Mouse (Mus musculus): ENCODE data around the gene Gm20538. TPM values are rescaled to one million over a fixed set of nuclear protein-coding genes. Genes with fewer than 3 reads are reported as not detected.

Gene Gm20538
- polyA plus RNA-seq, 1 experiment from 2014 or later: not detected

DNA sequence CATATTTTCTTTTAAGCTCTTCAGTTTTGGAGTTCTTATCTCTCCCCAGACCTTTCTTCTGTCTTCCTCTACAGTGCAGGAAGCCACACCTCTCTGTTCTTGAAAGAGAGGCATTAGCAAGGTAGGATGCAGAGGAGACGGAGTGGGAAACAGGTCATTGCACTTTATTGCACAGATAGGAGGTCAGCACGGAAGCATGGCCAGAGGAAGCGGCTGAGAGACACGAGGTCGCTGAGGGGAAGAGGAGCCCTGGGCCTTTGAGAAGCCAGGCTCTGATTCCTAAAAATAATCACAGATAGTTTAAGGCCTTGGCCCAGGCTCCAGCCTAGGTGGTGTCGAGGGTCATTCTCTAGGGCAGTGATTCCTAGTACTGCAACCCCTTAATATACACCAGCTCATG is 36.9 kb downstream of the Gm20538 start:
- no peak overlapping the region for H3K27ac ChIP-seq (ENCODE audit: low read depth, low read length)
- H3K36me3 ChIP-seq (ENCODE audit: control insufficient read depth, insufficient read depth, low read length): no peaks in the 10 kb centered on the region
- H3K9me3 ChIP-seq (ENCODE audit: control insufficient read depth, low read length): no peaks in the 10 kb centered on the region
- ATAC-seq (ENCODE audit: insufficient read depth, low FRiP score, low TSS enrichment) (no peak), DNase-seq (ENCODE audit: low spot score) (no peak)
- H3K4me3 ChIP-seq (ENCODE audit: low read depth, low read length): no peak overlapping the region
- H3K27me3 ChIP-seq (ENCODE audit: control insufficient read depth, insufficient read depth, low read length): peaks cover 36% of the 10 kb centered on the region
- H3K4me1 ChIP-seq (ENCODE audit: control insufficient read depth, insufficient read depth, low read length): peaks cover 21% of the 10 kb centered on the region
- no peak overlapping the region for H3K4me2 ChIP-seq (ENCODE audit: low read depth)
- WGBS: 25% methylated on average over 6 of the region's 6 CpGs
- H3K9ac ChIP-seq (ENCODE audit: low read length): no peak overlapping the region

DNA sequence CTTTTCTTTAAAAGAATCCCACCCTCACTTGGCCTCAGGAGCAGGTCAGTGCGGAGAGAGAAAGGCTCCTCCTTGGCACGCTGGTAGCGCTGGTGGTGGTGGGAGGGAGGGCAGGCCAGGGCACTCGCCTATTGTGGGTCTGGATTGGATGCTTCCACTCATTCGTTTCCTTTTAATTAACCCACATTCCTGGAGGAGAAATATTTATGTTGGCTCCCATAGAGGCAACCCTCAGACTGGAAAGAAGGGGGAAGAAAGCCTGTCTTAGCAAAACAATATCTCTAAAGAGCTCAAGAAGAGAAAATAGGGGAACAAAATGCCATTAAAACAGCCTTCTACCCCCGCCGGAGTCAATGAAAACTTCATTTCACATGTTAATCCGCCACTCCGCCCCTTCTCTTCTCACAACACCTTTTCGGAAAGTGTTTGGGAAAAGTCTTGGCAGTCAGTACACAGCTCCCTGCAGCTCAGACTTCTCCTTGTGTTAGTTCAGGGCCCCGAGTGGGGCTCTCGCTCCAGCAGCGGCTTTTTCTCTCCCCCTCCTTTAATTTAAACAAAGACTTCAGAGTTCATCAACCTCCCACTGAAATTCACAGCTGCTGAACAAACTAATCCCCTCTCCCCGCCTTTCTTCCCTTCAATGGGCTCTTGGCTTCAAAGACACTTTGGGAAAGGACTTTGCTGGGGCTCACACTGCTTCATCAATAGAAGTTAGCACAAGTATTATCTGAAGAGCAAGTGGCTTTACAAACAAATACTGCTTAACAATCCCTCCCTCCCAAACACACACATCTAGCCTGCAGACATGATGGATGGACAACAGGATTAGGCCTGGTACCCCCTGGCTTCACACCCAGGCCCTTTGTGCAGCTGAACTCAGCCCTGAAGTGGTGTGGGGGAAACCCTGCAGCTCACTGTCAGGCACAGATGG is 37.8 kb downstream of the Gm20538 start:
- no peaks in the 10 kb centered on the region for H3K36me3 ChIP-seq (ENCODE audit: control insufficient read depth, insufficient read depth, low read length)
- H3K27ac ChIP-seq (ENCODE audit: low read depth, low read length): peak overlapping the region; percentile 5; the same call in 1 of the 2 replicates
- no peak overlapping the region for H3K4me3 ChIP-seq (ENCODE audit: low read depth, low read length)
- no peaks in the 10 kb centered on the region for H3K9me3 ChIP-seq (ENCODE audit: control insufficient read depth, low read length)
- H3K9ac ChIP-seq (ENCODE audit: low read length): no peak overlapping the region; the same call in 1 of the 2 replicates
- no peak overlapping the region for H3K4me2 ChIP-seq (ENCODE audit: low read depth)
- peaks cover 42% of the 10 kb centered on the region for H3K27me3 ChIP-seq (ENCODE audit: control insufficient read depth, insufficient read depth, low read length)
- peak; percentile 48 for DNase-seq (ENCODE audit: low spot score)
- whole genome bisulfite sequencing: 5% methylated on average over 14 of the region's 14 CpGs
- ATAC-seq (ENCODE audit: insufficient read depth, low FRiP score, low TSS enrichment): peak; percentile 65
- peaks cover 21% of the 10 kb centered on the region for H3K4me1 ChIP-seq (ENCODE audit: control insufficient read depth, insufficient read depth, low read length)

DNA sequence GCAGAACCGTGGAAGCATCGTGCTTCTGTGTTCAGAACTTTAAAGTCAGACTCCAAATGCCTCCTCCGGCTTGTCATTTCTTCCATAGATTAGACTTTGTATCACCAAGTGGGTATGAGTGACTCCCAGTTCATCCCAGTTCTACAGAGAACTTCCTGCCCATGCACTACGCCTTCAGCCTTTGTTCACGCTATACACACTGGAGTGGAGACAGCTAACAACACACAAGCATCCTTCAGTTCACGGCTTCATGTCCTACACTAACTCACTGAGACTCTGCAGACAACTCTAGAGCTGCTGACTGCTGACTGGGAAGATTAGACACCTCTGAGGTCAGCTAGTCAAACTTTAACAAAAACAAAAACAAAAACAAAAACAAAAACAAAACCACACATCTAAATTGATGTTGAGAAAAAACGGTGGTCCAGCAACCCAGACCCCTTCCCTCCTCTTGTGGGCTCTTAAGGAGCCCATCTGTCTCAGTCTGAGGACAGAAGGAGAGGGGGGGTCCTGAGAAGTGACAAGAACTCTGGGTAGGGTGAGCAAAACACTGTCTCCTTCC is 38.6 kb downstream of the Gm20538 start:
- DNase-seq (ENCODE audit: low spot score): no peak
- Histone ChIP-seq H3K4me2 (ENCODE audit: low read depth) (no peak overlapping the region; the same call in 1 of the 2 replicates), H3K4me1 (ENCODE audit: control insufficient read depth, insufficient read depth, low read length) (peaks cover 21% of the 10 kb centered on the region)

DNA sequence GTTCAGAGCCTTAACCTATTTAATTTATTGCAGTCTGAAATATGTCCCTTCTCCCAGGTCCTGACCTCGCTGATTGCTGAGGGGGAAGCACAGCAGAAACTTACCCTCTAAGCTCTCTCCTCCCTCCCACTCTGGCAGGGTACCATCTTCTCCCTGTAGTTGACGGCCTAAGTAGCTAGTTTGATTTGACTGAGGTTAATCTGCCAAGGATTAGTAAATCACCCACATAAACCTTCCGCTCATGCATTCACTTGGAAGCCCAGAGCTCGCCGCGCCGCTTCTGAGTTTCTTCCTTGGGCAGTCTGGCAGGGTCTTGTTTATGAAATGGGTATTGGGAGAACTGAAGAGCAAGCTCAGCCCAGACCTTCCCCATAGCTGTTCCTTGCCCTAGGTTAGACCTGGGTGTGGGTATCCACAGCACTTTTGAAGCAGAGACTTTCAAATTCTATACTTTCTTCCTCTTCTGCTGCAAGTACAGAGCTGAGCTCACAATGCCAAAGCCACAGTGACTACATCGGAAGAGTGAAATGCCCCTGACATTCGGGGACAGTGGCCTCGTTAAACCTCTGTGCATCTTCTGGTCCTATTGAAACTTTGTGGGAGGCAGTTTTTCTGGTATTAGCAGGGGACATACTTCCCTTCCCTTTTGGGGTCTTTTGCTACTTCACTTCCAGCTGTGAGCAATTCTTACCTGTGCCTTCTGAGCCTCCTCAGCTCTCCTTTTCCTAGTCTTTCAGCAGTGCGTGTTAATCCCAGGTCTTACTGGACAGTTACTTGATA is 39.4 kb downstream of the Gm20538 start:
- ATAC-seq (ENCODE audit: insufficient read depth, low FRiP score, low TSS enrichment): no peak
- WGBS: 14% methylated on average over 11 of the region's 11 CpGs
- Histone ChIP-seq H3K9me3 (ENCODE audit: control insufficient read depth, low read length) (no peaks in the 10 kb centered on the region), H3K36me3 (ENCODE audit: control insufficient read depth, insufficient read depth, low read length) (no peaks in the 10 kb centered on the region), H3K9ac (ENCODE audit: low read length) (no peak overlapping the region), H3K4me2 (ENCODE audit: low read depth) (no peak overlapping the region; the same call in 1 of the 2 replicates), H3K4me3 (ENCODE audit: low read depth, low read length) (no peak overlapping the region), H3K27ac (ENCODE audit: low read depth, low read length) (no peak overlapping the region), H3K4me1 (ENCODE audit: control insufficient read depth, insufficient read depth, low read length) (peaks cover 21% of the 10 kb centered on the region), H3K27me3 (ENCODE audit: control insufficient read depth, insufficient read depth, low read length) (peaks cover 51% of the 10 kb centered on the region)
- peak; percentile 18 for DNase-seq (ENCODE audit: low spot score)

More for the DNA sequence above, 38.6 kb downstream of the Gm20538 start:
- Histone ChIP-seq H3K4me3 (ENCODE audit: low read depth, low read length) (no peak overlapping the region), H3K27me3 (ENCODE audit: control insufficient read depth, insufficient read depth, low read length) (peaks cover 46% of the 10 kb centered on the region), H3K9ac (ENCODE audit: low read length) (0 out of 2 replicates have a peak overlapping the region, but pooled peaks have one; percentile 2), H3K36me3 (ENCODE audit: control insufficient read depth, insufficient read depth, low read length) (no peaks in the 10 kb centered on the region), H3K9me3 (ENCODE audit: control insufficient read depth, low read length) (no peaks in the 10 kb centered on the region), H3K27ac (ENCODE audit: low read depth, low read length) (no peak overlapping the region)
- ATAC-seq (ENCODE audit: insufficient read depth, low FRiP score, low TSS enrichment): no peak
- WGBS: 20% methylated on average over 7 of the region's 7 CpGs

DNA sequence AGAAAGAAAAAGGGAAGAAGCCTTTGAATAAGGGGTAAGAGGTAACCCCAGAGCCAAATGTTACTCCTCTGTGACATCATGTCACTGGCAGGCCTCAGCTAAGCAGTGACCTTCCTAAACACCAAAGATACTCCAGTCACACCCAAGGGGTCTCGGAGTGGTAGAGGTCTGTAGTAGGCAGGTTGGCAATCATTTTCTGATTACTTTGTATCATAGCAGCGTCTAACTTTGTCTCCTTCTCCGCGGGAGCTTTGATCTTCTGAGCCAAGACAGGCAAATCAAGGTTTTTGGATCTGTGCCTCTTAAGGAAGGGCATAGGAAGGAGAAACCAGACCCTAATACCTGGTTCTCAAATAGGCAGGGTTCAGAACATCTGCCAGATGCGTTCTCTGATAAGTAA is 40.0 kb downstream of the Gm20538 start:
- Histone ChIP-seq H3K36me3 (ENCODE audit: control insufficient read depth, insufficient read depth, low read length) (no peaks in the 10 kb centered on the region), H3K4me2 (ENCODE audit: low read depth) (no peak overlapping the region), H3K9me3 (ENCODE audit: control insufficient read depth, low read length) (no peaks in the 10 kb centered on the region), H3K27ac (ENCODE audit: low read depth, low read length) (no peak overlapping the region), H3K9ac (ENCODE audit: low read length) (no peak overlapping the region), H3K27me3 (ENCODE audit: control insufficient read depth, insufficient read depth, low read length) (peaks cover 51% of the 10 kb centered on the region), H3K4me3 (ENCODE audit: low read depth, low read length) (no peak overlapping the region), H3K4me1 (ENCODE audit: control insufficient read depth, insufficient read depth, low read length) (peaks cover 21% of the 10 kb centered on the region)
- DNase-seq (ENCODE audit: low spot score): no peak
- 27% methylated on average over 5 of the region's 5 CpGs for WGBS
- no peak for ATAC-seq (ENCODE audit: insufficient read depth, low FRiP score, low TSS enrichment)

DNA sequence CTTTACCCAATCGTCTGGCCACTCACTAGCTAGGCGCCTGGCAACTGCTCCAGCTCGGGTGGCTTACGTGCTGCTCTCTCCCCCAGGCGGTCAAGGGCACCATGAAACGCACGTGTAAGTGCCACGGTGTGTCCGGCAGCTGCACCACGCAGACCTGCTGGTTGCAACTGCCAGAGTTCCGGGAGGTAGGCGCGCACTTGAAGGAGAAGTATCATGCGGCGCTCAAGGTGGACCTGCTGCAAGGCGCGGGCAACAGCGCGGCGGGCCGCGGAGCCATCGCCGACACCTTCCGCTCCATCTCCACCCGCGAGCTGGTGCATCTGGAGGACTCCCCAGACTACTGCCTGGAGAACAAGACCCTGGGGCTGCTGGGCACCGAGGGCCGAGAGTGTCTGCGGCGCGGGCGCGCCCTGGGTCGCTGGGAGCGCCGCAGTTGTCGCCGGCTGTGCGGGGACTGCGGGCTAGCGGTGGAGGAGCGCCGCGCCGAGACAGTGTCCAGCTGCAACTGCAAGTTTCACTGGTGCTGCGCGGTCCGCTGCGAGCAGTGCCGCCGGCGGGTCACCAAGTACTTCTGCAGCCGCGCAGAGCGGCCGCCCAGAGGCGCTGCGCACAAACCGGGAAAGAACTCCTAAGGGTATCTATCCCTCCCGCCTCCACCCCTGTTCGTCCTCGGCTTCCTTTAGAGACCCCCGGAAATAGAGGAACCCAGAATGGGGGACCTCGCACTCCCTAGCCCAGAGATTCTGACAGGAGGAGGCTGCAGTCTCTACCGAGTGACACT is 41.0 kb downstream of the Gm20538 start:
- Histone ChIP-seq H3K27me3 (ENCODE audit: control insufficient read depth, insufficient read depth, low read length) (peaks cover 48% of the 10 kb centered on the region), H3K4me3 (ENCODE audit: low read depth, low read length) (peak overlapping the region; percentile 47), H3K4me2 (ENCODE audit: low read depth) (peak overlapping the region; percentile 86), H3K27ac (ENCODE audit: low read depth, low read length) (no peak overlapping the region), H3K9me3 (ENCODE audit: control insufficient read depth, low read length) (no peaks in the 10 kb centered on the region), H3K4me1 (ENCODE audit: control insufficient read depth, insufficient read depth, low read length) (peaks cover 21% of the 10 kb centered on the region), H3K9ac (ENCODE audit: low read length) (peak overlapping the region; percentile 56), H3K36me3 (ENCODE audit: control insufficient read depth, insufficient read depth, low read length) (no peaks in the 10 kb centered on the region)
- under 1% methylated on average over 66 of the region's 66 CpGs for WGBS
- ATAC-seq (ENCODE audit: insufficient read depth, low FRiP score, low TSS enrichment): peak; percentile 41; the same call in 1 of the 2 replicates
- DNase-seq (ENCODE audit: low spot score): peak; percentile 74

DNA sequence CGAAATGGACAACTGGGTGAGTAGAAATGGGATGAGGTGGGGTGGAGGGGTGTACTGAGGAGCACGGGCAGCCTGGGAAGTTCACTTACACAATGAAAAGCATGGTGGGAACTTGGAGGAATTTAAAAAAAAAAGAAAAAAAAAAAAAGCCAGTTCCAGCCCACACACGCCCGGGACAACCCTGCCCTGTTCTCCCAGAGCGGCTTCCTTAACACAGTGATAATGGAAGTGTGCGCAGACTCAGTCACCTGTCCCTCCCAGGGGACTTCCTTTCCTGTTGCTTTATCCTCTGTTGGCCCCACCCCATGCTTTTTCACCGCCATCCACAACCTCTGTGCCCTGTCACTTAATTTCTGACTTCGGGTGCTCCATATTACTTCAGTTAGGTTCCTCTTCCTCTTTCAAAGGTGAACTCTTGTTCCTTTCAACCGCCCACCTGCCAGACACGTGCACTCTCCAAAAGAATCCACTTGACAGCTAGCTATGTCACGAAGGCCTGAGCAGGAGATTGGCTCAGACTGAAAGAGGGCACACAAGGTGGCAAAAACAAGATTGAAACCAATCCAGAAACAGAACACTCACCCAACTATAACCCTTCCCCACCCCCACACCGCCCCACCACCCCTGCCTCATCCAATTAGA is 42.0 kb downstream of the Gm20538 start:
- Histone ChIP-seq H3K4me2 (ENCODE audit: low read depth) (peak overlapping the region; percentile 86), H3K27ac (ENCODE audit: low read depth, low read length) (no peak overlapping the region), H3K27me3 (ENCODE audit: control insufficient read depth, insufficient read depth, low read length) (peaks cover 48% of the 10 kb centered on the region), H3K9me3 (ENCODE audit: control insufficient read depth, low read length) (no peaks in the 10 kb centered on the region), H3K9ac (ENCODE audit: low read length) (no peak overlapping the region), H3K4me1 (ENCODE audit: control insufficient read depth, insufficient read depth, low read length) (peaks cover 18% of the 10 kb centered on the region), H3K4me3 (ENCODE audit: low read depth, low read length) (peak overlapping the region; percentile 47), H3K36me3 (ENCODE audit: control insufficient read depth, insufficient read depth, low read length) (no peaks in the 10 kb centered on the region)
- 10% methylated on average over 12 of the region's 12 CpGs for WGBS
- DNase-seq (ENCODE audit: low spot score) (no peak), ATAC-seq (ENCODE audit: insufficient read depth, low FRiP score, low TSS enrichment) (no peak)

Data from neural tube, embryonic 11.5 days (tissue).